Mouse (Mus musculus) midbrain, embryonic 12.5 days (tissue): ENCODE data around the gene Slc28a2. TPM values are rescaled to one million over a fixed set of nuclear protein-coding genes. Genes with fewer than 3 reads are reported as not detected.
"Not testable (repeated sequence)": the region's sequence is repeated elsewhere in the genome, so short reads cannot be mapped to it uniquely, and the experiment has no call there.

Experiments used
- ATAC-seq: fragments of 200-750 bp; cut with Nextera tagmentation; 2 replicates; pipeline ENCODE4 v1.8.0; 2017; ENCODE audit warnings: low read depth, moderate TSS enrichment, moderate library complexity; ENCODE audit not compliant: low FRiP score
- H3K27ac ChIP-seq: fragments of 300-500 bp; sonication (generic); replicated peaks from 2 replicates; pipeline ENCODE4 v1.5.1; 2016; ENCODE audit warnings: mild to moderate bottlenecking
- H3K27me3 ChIP-seq: fragments of 300-500 bp; sonication (generic); 2 replicates; pipeline ENCODE4 v1.6.1; 2016; ENCODE audit warnings: mild to moderate bottlenecking
- H3K36me3 ChIP-seq: fragments of 300-500 bp; sonication (generic); 2 replicates; pipeline ENCODE4 v1.6.1; 2016
- H3K4me1 ChIP-seq: fragments of 300-500 bp; sonication (generic); 2 replicates; pipeline ENCODE4 v1.6.1; 2016
- H3K4me2 ChIP-seq: fragments of 300-500 bp; sonication (generic); replicated peaks from 2 replicates; pipeline ENCODE4 v1.6.1; 2016; ENCODE audit warnings: mild to moderate bottlenecking, moderate library complexity
- H3K4me3 ChIP-seq: fragments of 300-500 bp; sonication (generic); 2 replicates; pipeline ENCODE4 v1.5.1; 2016; ENCODE audit warnings: mild to moderate bottlenecking
- H3K9ac ChIP-seq: fragments of 300-500 bp; sonication (generic); replicated peaks from 2 replicates; pipeline ENCODE4 v1.6.1; 2016; ENCODE audit warnings: mild to moderate bottlenecking, moderate library complexity
- H3K9me3 ChIP-seq: fragments of 300-500 bp; sonication (generic); 2 replicates; pipeline ENCODE4 v1.6.1; 2016; ENCODE audit warnings: mild to moderate bottlenecking
- WGBS: fragments of 180-500 bp; shearing (Covaris S2); methylation state at CpG from one replicate; pipeline ENCODE4 v1.1.7; 2016; 5-methylcytosine and 5-hydroxymethylcytosine counted together
- polyA plus RNA-seq: library from polyadenylated mRNA; unstranded; fragments of >200 nt; fragmentation: Nextera tagmentation; extraction: Ambion mirVana; gene quantifications from 2 replicates; pipeline ENCODE4 v1.2.1, GENCODE M21; 2016

Gene Slc28a2
- not detected in 2 replicates for polyA plus RNA-seq

DNA sequence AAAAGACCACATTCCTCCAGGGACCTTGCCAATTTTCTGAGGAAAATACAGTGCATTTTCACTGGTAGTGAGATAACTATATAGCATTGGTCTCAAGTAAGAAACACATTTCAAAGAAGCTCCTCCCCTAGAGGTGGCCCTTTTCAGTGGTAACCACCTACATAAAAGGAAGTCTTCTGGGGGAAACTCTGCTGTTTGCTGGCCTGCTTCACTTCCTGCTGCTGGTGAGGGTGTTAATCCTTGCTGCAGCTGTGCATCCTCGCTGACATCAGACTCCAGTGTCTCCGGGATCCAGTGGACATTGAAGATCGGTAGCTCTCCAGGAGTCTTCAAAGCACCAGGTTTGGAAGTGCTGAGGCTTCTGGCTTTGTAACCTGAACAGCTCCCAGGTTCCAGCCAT lies at the start of gene Slc28a2:
Gene Slc28a2, plus strand, starts transcription at position 278 of the 400 bp plus-strand sequence.
- not testable (repeated sequence) for ATAC-seq, H3K9me3 ChIP-seq, H3K4me1 ChIP-seq, H3K4me2 ChIP-seq, H3K27ac ChIP-seq, H3K4me3 ChIP-seq, H3K9ac ChIP-seq, H3K27me3 ChIP-seq, H3K36me3 ChIP-seq
- 54% methylated on average over 3 of the region's 3 CpGs for WGBS

DNA sequence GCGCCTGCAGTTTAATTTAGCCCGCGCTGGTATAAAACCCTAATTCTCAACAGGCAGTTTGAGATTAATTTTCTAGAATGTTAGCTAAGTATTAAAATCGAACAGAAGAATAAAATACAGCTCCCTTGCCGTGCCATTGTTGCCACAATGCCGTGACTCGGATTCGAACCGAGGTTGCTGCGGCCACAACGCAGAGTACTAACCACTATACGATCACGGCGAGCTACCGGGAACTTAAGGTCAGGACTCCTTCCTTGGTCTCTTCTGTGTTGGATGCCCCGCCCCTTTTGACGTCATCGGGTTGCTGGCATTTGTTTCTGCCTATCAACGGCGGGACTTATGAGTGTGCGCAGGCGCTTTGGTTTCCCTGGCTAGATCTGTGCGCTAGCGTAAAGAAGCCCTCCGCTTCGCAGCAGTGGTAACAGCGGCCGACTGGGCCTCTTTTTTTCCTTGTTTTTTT lies 49.0 kb upstream of the Slc28a2 start:
- H3K27me3 ChIP-seq: 0 out of 2 replicates have a peak, but pooled peaks cover under 1% of the 10 kb centered on the region
- H3K36me3 ChIP-seq: no peaks in the 10 kb centered on the region
- under 1% methylated on average over 28 of the region's 28 CpGs for WGBS
- H3K9ac ChIP-seq: peak overlapping the region; percentile 65
- ATAC-seq: peak; percentile 89
- H3K4me2 ChIP-seq: peak overlapping the region; percentile 45
- H3K4me1 ChIP-seq: peaks cover 7% of the 10 kb centered on the region; the same call in 1 of the 2 replicates
- H3K4me3 ChIP-seq: peak overlapping the region; percentile 61
- H3K9me3 ChIP-seq: no peaks in the 10 kb centered on the region
- H3K27ac ChIP-seq: peak overlapping the region; percentile 90

DNA sequence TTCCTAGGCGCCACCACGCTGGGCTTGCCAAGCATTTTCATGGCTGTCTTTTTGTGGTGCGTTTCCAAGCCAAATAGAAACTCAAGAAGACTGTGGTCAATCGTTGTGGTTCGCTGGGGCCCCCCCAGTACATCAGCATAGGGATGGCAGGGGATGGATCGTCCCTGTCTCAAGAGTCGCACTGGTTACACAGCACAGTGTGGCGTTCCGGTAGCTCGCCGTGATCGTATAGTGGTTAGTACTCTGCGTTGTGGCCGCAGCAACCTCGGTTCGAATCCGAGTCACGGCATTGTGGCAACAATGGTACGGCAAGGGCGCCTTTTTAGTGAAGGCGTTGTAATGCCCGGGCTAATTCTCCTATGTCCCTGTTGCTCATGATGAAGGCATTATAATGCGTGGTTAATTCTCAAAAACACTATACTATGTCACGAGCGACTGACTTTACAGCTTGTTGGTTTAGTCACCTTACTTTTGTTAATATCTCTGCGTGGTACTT lies 48.5 kb upstream of the Slc28a2 start:
- Histone ChIP-seq H3K9me3 (no peaks in the 10 kb centered on the region), H3K4me2 (peak overlapping the region; percentile 45), H3K27ac (peak overlapping the region; percentile 90), H3K4me1 (peaks cover 7% of the 10 kb centered on the region; the same call in 1 of the 2 replicates), H3K36me3 (no peaks in the 10 kb centered on the region), H3K9ac (peak overlapping the region; percentile 65), H3K27me3 (no peaks in the 10 kb centered on the region), H3K4me3 (peak overlapping the region; percentile 61)
- WGBS: 1% methylated on average over 26 of the region's 26 CpGs
- ATAC-seq: peak; percentile 81

DNA sequence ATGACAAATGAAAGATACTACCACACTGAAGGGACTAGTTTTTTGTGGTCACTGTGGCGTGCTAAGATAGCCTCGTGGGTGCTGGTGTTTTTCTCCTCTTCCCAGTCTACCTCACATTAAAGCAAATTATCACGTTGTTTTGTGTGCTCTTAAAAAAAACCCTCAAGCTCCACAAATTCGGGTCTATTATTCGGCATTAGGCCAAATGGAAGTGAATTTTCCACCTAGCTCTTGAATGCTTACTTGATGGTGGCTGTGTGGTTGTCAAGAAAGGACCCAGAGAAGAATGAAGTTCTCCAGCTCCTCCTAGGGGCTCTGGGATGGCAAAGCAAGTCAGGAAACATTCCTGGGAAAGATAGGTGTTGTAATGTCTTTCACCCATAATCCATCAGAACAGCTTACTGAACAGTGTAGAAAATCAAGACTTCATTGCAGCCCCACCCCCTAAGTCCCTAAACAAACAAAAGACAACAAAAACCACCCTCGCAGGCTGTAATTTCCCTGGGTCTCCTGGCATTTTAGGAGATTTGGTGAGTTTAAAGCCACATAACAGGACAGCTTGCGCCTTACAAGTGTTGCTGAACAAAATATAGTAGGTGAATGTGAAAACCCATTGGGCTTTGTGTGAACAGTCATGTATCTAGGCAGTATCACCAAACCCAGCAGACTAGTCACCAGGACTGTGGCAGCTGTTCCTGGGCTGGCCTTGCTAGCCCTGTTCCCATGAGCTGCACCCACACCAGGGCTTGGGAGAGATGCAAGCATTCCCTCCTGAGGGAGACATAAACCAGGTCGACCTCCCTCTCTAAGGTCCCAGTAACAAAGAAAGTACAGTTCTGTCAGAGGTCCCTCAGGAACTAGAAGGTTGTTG lies 47.6 kb upstream of the Slc28a2 start:
- H3K4me2 ChIP-seq: peak overlapping the region; percentile 45
- no peaks in the 10 kb centered on the region for H3K36me3 ChIP-seq
- H3K9ac ChIP-seq: no peak overlapping the region
- H3K4me1 ChIP-seq: peaks cover 7% of the 10 kb centered on the region; the same call in 1 of the 2 replicates
- no peak for ATAC-seq
- no peaks in the 10 kb centered on the region for H3K27me3 ChIP-seq
- H3K27ac ChIP-seq: peak overlapping the region; percentile 25; the same call in 1 of the 2 replicates
- H3K9me3 ChIP-seq: no peaks in the 10 kb centered on the region
- WGBS: 19% methylated on average over 8 of the region's 8 CpGs
- H3K4me3 ChIP-seq: peak overlapping the region; percentile 61

DNA sequence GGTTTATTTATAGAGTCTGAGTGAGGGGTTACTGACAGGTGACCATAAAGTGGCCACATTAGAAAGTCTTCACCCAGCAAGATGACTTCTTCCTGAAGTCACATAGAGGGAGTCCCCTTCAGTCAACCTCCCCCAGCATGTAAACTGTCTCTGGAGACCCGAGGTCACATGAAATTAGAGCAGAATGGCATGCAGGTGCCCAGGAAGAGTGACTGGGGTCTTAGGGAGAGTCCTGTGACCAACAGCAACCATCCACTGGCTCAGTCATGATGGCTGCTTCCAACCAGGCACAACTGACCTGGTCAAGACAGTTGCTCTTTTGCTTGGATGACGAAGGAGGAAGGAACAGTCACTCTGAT lies 47.0 kb upstream of the Slc28a2 start:
- WGBS: 36% methylated on average over 2 of the region's 2 CpGs
- ATAC-seq: no peak
- H3K9ac ChIP-seq: no peak overlapping the region
- no peak overlapping the region for H3K4me2 ChIP-seq
- no peaks in the 10 kb centered on the region for H3K36me3 ChIP-seq
- no peaks in the 10 kb centered on the region for H3K9me3 ChIP-seq
- peaks cover 7% of the 10 kb centered on the region; the same call in 1 of the 2 replicates for H3K4me1 ChIP-seq
- H3K27me3 ChIP-seq: no peaks in the 10 kb centered on the region
- no peak overlapping the region for H3K4me3 ChIP-seq
- no peak overlapping the region for H3K27ac ChIP-seq

DNA sequence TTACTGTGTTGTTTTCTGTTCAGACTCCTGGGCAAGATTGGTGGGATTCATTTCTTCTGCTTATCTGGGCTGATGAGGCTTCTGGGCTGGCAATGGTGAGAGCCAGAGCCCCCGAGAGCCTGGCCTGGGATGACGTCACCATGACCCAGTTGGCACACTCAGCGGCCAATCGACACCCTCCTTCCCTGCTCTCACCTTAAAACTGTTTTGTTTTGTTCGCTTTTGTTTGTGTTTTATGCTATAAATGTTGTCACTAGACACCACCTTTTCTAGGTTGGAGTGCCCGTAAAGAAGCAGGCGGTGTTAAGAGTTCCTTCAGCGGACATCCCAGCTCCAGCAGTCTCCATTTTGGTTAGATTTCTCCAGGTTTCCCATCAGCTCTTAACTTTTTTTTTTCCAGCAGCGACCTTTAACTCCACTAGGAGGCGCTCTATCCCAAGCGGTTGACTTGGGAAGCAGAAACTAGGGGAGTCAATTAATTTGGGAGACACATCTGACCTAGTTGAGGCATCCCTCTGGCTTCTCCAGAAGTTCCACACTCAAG lies 45.4 kb upstream of the Slc28a2 start:
- H3K4me3 ChIP-seq: peak overlapping the region; percentile 5; the same call in 1 of the 2 replicates

DNA sequence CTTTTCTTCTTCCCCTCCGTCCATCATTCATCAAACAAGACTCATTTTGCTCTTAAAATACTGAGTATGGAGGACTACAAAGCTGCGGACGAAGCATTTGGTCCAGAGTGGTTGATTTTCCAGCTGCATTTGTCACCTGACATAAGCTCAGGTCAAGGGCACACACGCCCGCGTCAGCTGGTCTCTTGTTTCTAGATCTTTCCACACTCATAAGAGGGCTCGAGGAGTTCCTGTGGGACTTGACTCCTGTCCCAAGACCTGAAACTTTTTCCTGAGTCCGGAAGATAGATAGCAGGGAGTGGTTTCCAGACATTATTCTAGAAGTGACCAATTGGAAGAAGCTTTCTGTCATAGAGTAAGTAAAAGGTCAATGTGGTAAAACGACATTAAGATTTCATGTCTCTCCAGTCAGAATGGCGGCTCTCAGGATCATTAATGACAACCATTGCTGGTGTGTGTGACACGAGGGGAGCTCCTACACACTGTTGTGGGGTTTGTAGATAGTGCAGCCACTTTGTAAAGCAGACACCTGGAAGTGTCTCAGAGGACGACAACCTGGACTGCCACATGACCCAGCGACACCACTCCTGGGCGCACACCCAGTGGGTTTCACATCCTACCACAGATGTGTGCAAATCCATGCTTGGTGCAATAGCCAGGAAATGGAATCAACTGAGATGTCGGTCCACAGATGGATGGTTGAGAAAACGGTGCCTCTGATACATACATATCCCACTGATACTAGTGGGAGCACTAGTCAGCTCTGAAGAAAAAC lies 44.8 kb upstream of the Slc28a2 start:
- 76% methylated on average over 16 of the region's 16 CpGs for WGBS

More for the DNA sequence above, 45.4 kb upstream of the Slc28a2 start:
- H3K4me2 ChIP-seq: peak overlapping the region; percentile 42
- 22% methylated on average over 11 of the region's 11 CpGs for WGBS
- no peak for ATAC-seq
- H3K9ac ChIP-seq: no peak overlapping the region
- peaks cover 7% of the 10 kb centered on the region; the same call in 1 of the 2 replicates for H3K4me1 ChIP-seq
- no peaks in the 10 kb centered on the region for H3K9me3 ChIP-seq
- H3K27me3 ChIP-seq: no peaks in the 10 kb centered on the region
- no peaks in the 10 kb centered on the region for H3K36me3 ChIP-seq
- H3K27ac ChIP-seq: no peak overlapping the region

DNA sequence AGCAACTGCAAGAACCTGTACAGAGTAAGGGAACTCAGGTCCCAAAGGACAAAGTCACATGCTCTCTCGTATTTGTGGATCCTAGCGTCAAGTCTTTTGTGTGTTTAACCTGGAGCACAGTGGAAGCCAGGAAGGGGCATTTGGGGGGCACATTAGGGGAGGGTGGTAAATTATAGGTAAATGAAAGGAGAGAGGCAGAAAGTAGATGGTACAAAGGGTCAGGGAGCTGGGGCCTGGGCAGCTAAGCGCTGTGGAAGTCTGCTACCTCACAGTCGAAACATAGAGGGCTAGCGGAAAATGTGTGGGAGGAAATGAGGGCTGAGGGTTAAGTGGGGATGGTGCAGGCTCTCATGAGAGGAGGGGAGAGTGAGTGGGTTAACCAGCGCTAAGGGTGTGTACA lies 44.2 kb upstream of the Slc28a2 start:
- no peak for ATAC-seq
- H3K36me3 ChIP-seq: no peaks in the 10 kb centered on the region
- no peak overlapping the region for H3K27ac ChIP-seq
- H3K9me3 ChIP-seq: no peaks in the 10 kb centered on the region
- H3K4me1 ChIP-seq: 0 out of 2 replicates have a peak, but pooled peaks cover 4% of the 10 kb centered on the region
- 83% methylated on average over 6 of the region's 6 CpGs for WGBS
- H3K27me3 ChIP-seq: no peaks in the 10 kb centered on the region
- no peak overlapping the region for H3K4me2 ChIP-seq
- H3K4me3 ChIP-seq: no peak overlapping the region
- no peak overlapping the region for H3K9ac ChIP-seq

More for the DNA sequence above, 44.8 kb upstream of the Slc28a2 start:
- Histone ChIP-seq H3K9ac (no peak overlapping the region), H3K36me3 (no peaks in the 10 kb centered on the region), H3K27me3 (no peaks in the 10 kb centered on the region), H3K4me2 (no peak overlapping the region), H3K4me1 (0 out of 2 replicates have a peak, but pooled peaks cover 4% of the 10 kb centered on the region), H3K9me3 (no peaks in the 10 kb centered on the region), H3K27ac (no peak overlapping the region), H3K4me3 (no peak overlapping the region)
- ATAC-seq: no peak

DNA sequence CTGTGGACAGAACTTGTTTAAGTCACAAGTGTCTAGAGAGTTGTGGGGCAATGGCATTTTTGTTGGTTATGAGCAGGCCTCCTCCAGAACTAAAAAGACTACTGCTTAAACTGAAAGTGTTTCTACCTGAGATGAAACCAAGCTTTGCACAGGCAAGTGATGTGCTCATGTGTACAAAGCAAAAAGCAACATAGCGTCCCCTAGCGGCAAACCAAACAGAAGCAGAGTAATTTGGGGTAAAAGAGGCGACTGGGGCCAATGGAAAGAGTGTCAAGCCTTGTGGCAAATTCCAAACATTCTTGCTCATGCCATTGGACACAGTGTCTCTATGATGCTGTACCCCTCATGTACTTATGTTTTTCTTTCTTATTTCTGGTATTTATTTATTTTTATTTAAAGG lies 41.2 kb upstream of the Slc28a2 start:
- no peak overlapping the region for H3K27ac ChIP-seq
- H3K36me3 ChIP-seq: no peaks in the 10 kb centered on the region
- no peak for ATAC-seq
- H3K27me3 ChIP-seq: no peaks in the 10 kb centered on the region
- H3K4me3 ChIP-seq: no peak overlapping the region
- 0 out of 2 replicates have a peak, but pooled peaks cover 4% of the 10 kb centered on the region for H3K4me1 ChIP-seq
- no peak overlapping the region for H3K4me2 ChIP-seq
- no peak overlapping the region for H3K9ac ChIP-seq
- H3K9me3 ChIP-seq: no peaks in the 10 kb centered on the region
- 38% methylated on average over 3 of the region's 3 CpGs for WGBS

DNA sequence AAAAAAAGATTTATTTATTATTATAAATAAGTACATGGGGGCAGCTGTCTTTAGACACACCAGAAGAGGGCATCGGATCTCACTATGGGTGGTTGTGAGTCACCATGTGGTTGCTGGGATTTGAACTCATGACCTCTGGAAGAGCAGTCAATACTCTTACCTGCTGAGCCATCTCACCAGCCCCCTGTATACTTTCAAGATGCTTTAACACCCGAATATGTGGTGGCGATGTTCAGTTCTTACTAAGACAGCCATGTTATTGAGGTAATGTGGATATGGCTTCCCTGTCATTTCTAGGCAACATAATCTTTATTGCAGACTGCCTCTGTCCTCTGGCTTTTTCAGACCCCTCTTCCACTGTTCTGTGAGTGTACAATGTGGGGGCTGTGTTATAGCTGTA lies 39.1 kb upstream of the Slc28a2 start:
- not testable (repeated sequence) for H3K9me3 ChIP-seq, H3K4me2 ChIP-seq, ATAC-seq, H3K4me1 ChIP-seq, H3K27ac ChIP-seq, H3K4me3 ChIP-seq, H3K27me3 ChIP-seq, H3K9ac ChIP-seq, H3K36me3 ChIP-seq
- WGBS: 96% methylated on average over 3 of the region's 3 CpGs

DNA sequence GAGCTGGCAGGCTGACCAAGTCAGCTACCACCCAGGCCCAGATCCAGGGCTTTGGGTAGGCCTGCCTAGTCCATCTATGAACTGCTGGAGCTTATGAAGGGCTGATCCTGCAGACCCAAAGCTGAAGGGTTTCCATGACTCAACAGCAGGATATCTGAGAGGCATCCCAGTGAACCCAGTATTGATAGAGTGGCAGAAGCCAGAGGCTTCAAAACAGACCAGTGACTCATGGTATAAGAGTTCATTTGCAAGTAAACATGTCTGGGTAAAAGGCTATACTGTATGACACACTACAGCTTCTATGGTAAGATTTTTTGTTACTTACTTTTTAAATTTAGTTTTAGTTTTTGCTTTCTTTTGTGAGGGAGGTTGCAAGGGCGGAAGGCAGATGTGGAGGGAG lies 30.1 kb upstream of the Slc28a2 start:
- H3K4me1 ChIP-seq: no peaks in the 10 kb centered on the region
- H3K4me3 ChIP-seq: no peak overlapping the region
- 92% methylated on average over 1 of the region's 1 CpGs for WGBS
- no peaks in the 10 kb centered on the region for H3K9me3 ChIP-seq
- no peak overlapping the region for H3K4me2 ChIP-seq
- H3K9ac ChIP-seq: no peak overlapping the region
- no peaks in the 10 kb centered on the region for H3K27me3 ChIP-seq
- no peak for ATAC-seq
- H3K27ac ChIP-seq: no peak overlapping the region
- H3K36me3 ChIP-seq: no peaks in the 10 kb centered on the region
